Mouse (Mus musculus) CD4-positive helper T cell, adult 2 months (primary cell): ENCODE data around the gene Ppp1ca.

Experiments used
- DNase-seq: peaks from one replicate; pipeline ENCODE4 v3.0.0-alpha.2; 2012; ENCODE audit warnings: low read depth, missing footprints, low spot score

Gene Ppp1ca

DNA sequence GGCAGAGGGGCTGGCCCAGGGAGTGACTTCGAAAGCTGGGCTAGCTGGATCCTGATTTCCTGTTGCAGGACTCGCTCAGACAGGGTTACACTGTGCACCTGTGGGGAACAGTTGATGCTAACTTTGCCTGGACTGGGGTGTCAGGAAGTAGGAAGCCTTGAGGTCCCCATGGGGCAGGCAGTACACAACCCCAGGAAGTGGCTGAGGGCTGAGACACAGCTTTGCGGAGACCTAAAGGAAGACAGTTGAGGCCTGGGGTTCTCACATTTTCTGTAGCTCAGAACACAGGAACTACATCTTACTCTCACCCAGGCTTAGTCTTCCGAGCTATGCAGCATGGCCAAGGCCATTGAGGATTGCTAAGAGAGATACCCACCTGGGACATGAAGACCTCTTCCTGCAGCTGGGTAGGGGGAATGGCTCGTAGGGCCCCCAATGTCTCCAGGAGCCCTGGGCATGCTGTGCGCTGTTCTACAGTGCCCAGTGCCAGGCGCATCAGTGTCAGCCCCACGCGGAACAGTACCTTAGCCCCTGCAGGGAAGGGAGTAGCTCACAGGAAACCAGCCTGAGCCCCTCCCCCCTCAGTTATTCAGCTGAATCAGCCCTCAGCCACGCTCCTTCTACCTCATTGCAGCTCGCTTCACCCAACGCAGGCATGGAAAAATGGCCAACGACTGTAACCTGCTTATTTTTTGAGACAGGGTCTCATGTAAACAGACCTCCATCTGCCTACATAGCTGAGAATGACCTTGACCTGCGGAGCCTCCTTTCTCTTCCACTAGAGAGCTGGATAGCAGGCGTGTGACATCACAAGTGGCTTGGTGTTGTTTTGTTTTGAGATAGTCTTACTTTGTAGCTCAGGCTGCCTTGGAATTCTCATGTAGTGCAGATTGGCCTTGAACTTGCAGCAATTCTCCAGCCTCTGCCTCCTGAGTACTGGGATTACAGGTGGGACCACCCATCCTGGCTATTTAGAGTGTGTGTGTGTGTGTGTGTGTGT is 6.6 kb upstream of the Ppp1ca start:
- DNase-seq = peak; percentile 88

DNA sequence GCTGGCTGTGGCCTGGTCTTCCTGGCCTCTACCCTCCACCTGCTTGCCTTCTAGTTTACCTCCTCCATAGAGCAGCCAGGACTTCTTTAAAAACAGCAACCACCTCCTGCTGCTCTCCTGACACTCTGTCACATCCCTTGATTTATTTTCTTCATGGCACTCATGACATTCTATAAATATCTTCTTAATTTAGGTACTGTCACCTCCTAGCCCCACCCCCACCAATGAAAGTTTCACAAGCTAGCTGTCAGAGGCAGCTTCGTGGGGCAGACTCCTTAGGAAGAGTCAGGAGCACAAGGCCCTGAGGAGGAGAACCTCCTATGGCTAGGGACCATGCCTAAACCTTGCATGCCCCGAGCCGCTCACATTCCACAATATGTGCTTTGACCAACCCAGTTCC is 4.6 kb upstream of the Ppp1ca start:
- no peak for DNase-seq

DNA sequence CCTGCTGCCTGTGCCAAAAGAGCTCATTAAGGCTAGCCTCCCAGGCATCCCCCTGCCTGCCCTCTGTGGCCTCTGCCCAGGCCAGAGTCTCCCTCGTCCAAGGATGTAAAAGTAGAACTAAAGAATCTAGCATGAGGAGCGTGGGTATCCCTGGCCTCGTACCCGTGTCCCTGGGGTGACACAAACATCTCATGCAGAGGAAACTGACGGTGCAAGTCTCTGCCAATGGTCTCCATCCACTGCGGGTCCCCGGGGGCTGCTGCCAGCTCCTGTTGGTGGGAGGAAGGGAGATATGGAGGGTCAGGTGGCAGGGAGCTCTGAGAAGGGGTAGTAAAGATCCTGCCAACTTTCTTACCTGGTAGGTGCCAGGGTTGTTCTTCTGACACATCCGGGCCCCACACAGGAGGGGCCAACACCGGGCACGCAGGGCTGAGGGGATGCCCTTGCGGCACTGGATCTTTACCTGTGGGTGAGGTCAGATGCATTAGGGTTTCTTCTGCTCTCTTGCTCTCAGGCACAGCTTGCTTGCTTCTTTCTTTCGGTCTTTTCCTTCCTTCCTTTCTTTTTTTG is 2.7 kb upstream of the Ppp1ca start:
- peak; percentile 49 for DNase-seq

DNA sequence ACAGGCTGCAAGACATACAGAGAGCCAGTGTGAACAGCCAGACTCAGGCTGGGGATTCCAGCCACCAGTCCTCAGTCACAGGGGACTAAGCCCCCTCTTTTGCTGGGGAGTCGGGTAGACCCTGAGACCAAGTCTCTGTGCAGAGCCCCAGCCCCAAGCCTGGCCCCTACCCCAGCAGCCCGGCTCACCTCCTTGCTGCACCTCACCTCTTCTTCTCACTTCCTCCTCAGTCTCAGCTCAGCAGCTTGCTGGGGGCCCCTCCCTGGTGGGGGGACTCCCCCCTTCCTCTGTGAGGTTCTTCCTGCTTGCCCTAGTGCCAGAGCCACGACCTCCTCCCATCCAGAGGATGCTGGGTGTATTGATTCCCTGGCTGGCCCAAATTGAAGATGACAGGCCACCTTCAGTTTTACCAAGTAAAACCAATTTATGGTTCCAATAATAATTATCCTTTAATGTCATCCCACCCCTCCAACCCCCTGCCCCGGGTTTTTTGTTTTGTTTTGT is 982 bp upstream of the Ppp1ca start, which contains the start of gene Tbc1d10c:
Tbc1d10c (minus strand) TSS at position 454 of the 504 bp plus-strand sequence.
- peak; percentile 89 for DNase-seq

DNA sequence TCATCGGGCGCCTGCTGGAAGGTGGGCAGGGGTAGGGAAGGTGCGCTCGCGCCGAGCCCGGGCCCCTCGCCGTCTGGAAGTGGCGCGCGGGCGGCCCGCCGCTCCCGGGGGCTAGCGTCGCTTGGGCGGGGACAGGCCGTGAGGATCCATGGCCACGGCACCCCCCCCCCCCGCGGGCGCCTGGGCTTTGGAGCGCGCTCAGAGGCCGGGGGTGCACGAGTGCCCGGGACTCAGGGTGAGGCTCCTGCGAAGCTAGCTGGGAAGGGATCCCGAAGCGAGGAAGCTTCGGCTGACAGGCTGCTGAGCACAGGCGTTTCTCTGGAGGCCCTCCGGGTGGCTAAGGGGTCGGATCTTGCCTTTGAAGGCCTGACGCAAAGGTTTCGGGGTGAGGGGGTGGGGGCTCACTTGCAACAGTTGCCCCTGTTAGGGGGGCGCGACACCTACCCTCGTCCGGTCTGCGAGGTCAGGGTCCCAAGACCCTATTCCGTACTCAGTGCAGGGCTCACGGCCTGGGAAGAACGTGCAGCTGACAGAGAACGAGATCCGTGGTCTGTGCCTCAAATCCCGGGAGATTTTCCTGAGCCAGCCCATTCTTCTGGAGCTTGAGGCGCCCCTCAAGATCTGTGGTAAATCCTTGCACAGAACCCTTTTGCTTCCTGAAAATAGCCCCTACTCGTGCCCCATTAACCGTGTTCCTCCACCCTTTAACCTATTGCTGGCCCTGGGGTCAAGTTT is 553 bp downstream of the Ppp1ca start:
- DNase-seq = no peak

DNA sequence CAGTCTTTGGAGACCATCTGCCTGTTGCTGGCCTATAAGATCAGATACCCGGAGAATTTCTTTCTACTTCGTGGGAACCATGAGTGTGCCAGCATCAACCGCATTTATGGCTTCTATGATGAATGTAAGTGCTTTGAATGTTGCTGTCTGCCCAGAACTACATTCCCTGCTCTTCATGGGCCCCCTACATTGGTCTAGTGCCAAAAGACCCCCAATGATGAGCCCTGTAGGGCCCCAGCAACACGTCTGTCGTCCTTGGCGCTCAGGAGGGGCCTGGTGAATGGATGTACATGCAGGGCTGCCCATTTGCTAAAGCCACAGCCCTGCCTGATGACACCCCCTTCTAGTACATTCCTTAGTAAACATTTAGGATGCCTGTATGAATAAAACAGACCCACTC is 1.3 kb downstream of the Ppp1ca start:
- no peak for DNase-seq

DNA sequence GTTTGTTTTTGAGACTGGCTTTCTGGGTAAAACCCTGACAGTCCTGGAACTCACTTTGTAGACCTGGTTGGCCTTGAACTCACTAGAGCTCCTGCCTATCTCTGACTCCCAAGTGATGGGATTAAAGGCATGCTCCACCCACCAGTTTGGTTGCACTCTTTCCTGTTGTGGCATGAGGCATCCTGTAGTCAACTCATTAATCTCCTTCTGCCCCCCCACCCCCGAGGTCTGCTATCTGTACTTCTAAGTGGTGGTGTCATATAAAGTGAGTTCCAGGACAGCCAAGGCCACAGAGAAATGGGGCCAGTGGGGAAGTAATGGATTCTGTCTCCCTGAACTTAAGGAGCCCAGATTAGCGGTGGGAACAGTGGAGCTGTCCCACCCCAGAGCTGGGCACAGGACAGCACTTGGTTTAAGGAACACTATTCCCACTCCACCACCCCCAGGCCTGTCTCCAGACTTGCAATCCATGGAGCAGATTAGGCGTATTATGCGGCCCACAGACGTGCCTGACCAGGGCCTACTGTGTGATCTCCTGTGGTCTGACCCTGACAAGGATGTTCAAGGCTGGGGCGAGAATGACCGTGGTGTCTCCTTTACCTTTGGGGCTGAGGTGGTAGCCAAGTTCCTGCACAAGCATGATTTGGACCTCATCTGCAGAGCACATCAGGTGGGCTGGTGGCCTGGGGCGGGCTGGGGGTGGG is 2.3 kb downstream of the Ppp1ca start:
- peak; percentile 58 for DNase-seq

DNA sequence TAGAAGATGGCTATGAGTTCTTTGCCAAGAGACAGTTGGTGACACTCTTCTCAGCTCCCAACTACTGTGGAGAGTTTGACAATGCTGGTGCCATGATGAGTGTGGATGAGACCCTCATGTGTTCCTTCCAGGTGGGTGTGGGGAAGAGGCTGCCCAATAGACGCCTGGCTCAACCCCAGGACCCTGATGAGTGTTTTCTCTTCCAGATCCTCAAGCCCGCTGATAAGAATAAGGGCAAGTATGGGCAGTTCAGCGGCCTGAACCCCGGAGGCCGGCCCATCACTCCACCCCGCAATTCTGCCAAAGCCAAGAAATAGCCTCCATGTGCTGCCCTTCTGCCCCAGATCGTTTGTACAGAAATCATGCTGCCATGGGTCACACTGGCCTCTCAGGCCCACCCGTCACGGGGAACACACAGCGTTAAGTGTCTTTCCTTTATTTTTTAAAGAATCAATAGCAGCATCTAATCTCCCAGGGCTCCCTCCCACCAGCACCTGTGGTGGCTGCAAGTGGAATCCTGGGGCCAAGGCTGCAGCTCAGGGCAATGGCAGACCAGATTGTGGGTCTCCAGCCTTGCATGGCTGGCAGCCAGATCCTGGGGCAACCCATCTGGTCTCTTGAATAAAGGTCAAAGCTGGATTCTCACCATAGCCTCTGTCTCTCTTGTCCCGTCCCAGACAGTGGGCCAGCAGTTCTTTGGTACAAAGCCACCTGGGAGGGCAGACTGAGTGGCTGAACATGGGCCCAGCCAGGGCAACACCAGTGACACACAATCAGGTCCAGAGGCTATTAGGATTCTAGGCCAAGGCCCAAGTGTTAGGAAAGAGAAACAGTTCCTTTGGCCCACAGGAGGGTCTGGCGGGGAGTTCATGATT is 3.1 kb downstream of the Ppp1ca start:
- DNase-seq = no peak

DNA sequence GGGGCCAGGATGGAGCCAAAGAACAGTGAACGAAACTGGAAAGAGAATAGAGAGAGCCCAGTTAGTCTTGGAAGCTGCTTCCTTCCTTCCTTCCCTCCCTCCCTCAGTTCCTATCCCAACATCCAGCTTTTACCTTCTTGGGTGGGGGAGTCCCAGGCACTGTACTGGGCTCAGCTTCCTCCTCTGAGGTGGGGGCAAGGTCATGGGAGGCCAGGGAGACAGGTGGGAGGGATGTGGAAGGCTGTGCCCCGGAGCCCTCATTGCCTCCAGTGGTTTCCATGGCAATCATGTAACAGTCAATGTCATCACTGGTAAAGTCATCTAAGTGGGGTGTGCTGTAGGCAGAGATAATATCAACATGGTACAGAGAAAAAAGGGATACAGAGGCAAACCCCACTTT is 4.2 kb downstream of the Ppp1ca start:
- peak; percentile 25 for DNase-seq

DNA sequence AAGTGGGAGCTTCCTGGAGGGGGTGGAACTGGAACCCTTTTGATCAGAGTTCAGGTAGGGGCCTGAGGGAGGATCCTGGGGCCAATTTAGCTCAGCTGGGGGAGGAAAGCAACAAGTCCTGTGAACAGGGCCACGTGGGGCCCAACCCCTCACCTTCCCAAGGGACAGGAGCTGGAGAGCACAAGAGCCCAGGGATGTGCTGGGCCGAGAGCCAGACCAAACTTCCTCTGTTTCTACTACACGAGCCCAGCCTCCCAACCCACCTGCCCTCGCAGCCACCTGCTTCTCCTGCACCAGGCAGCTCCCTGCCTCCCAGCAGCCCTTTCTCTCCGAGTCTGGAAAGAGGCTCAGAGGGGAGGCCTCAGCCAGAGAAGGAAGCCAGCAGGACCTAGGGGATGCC is 4.7 kb downstream of the Ppp1ca start:
- DNase-seq = no peak

DNA sequence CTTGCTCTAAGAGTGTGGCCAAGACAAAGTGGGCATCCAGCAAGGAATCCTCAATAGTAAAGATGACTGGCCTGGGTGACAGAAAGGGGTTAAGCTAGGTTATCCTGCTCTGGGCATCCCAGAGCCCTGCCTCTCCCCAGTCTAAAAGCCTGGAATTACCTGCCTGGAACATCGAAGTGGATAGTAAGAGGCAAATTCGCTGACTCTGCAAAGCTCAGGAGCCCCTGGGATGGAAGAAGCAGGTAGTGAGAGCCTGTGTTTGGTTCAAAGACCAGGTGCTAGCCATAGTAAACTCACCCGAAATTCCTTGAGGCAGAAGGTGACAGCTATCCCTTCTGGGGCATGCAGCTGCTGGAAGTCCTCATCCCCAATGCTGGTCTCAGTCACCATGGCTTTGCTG is 5.3 kb downstream of the Ppp1ca start:
- no peak for DNase-seq

DNA sequence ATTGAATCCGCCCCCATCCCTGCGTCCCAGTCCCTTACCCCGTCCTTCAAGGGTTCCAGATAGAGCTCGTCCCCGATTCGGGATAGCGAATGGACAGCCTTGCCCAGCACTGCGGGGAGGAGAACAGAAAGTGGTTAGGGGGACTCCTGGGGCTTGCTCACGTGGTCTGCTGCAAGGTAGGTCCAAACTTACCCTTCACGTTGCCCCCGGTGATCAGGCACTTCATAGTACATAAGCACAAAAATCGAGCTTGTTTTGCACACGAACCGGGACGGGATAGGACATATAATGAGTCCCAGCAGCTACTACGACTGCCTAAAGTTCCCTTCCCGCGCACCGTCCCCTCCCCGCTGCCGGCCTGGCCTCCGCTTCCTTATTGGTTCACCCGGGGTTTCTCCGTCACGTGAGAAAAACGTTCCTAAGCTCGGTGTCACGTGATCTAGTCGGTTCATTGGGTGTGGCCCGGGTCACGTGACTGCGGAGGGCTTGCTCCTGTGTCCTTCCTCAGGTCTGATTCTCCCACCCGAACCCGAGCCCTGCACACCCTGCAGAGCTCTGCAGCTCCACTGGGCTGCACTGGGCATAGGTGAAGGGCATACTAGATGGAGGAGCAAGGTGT is 9.5 kb downstream of the Ppp1ca start, which contains the start of gene Rad9a:
Rad9a (minus strand) TSS at position 372 of the 619 bp plus-strand sequence.
- DNase-seq = peak; percentile 95

DNA sequence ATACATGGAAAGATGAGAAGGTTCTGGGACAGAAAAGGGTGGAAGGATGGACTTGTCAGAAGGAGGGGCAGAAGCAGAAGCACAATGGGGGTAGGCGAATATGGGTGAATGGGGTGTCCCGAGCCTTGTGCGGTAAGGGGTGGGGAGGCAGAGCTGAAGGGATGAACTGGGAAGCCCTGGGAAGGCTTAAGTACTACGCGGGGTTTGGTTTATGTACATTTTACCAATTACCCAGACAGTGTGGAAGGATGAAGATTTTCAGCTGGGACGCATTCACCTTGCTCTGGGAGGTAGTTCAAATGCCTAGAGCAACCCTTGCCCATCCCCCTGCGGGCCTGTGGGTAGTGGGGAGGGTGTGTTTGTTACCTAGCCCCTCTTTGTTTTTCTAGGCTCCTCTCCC is 10.3 kb downstream of the Ppp1ca start:
- no peak for DNase-seq

DNA sequence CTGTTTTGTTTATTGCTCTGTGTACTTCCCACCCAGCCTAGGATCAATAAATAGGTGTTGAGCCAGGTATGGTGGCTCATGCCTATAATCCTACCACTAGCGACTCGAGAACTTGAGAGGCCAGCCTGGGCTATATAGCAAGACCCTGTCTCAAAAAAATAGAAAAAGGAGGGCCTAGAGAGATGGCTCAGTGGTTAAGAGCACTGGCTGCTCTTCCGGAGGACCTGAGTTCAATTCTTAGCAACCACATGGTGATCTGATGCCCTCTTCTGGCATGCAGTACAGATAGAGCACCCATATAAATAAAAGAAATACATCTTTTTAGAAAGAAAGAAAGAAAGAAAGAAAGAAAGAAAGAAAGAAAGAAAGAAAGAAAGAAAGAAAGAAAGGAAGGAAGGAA is 11.3 kb downstream of the Ppp1ca start:
- peak; percentile 74 for DNase-seq

DNA sequence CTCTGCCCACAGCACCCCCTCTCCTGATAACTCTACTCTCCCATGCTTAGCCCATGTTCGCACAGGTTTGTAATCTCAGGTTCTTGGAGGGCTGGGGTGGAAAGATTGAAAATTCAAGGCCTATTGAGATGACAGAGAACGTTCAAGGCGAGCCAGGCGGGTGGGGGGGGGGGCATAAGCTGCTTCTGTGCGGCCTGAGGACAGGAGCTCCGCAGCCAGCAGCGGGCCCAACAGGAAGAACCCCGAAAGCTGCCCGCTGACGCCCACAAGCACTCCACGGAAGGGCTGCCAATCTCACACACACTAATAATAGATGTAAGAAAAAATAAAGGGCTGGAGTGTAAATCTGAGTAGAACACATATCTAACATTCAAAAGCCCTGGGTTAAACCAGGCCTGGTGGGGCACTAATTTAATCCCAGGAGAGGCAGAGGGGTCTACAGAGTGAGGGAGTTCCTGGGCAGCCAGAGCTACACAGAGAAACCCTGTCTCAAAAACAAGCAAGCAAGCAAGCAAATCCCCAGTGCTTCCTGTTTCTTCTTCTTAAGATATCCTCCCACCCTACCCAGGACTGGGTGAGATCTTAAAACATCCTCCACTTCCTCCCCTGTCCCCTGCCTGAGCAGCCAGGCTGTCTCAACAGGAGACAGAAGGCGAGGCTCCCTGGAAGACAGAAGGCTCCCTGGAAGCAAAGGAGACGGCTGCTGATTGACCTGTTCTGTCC is 11.9 kb downstream of the Ppp1ca start:
- peak; percentile 66 for DNase-seq

DNA sequence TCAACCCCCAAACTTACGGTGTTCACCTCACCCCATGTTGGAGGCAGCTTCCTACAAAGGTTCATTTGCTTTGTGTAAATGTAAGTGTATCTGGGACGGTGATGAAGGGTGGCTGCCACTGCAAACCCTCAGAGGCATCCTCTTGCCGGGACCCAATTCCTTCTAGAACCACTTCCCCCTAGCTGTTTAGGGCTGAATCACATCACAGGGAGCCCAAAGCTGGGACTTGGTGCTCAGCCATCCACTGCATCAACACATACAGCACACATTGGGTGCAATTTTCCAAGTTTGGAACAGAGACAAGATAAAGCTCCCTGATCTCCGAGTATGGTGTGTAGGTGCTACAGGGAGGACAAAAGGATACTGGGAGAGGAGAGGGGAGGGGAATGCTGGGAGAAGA is 13.0 kb downstream of the Ppp1ca start:
- peak; percentile 42 for DNase-seq

DNA sequence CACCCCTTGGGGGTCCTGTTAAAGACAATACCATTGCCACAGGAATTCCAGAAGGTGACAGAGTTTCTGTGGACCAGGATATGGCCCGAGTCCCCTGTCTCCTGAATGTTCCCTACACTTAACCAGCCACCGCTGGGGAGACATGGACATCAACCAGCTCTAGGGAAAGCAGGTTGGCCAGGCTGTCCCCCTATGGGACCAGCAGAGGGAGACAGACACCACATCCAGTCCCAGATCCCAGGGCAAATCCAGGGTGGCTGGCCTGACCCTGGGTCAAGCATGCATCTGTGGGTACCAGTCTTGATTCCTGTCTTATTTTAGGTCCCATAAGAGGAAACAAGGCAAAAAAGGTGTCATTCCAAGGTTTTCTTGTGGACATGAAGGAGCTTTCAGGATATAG is 15.1 kb downstream of the Ppp1ca start:
- peak; percentile 65 for DNase-seq

DNA sequence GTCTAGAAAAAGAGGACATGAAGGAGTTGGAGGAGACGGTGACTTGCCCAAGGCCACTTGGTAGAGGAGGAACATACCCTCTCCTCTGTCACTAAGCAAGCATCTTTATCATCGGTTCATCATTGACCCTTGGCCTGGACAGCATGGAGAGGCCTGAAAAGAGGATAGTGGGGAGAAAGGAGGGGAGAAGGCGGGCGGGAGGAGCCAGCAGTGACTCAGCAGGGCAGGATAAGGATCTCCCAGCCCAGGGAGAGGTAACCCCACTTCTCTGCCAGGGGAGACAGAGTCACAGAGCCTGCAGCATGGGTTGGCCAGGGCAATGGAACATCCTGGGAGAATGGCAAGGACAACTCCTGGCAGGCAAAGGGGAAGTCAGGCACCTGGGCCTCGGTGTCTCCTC is 16.7 kb downstream of the Ppp1ca start:
- DNase-seq = no peak

DNA sequence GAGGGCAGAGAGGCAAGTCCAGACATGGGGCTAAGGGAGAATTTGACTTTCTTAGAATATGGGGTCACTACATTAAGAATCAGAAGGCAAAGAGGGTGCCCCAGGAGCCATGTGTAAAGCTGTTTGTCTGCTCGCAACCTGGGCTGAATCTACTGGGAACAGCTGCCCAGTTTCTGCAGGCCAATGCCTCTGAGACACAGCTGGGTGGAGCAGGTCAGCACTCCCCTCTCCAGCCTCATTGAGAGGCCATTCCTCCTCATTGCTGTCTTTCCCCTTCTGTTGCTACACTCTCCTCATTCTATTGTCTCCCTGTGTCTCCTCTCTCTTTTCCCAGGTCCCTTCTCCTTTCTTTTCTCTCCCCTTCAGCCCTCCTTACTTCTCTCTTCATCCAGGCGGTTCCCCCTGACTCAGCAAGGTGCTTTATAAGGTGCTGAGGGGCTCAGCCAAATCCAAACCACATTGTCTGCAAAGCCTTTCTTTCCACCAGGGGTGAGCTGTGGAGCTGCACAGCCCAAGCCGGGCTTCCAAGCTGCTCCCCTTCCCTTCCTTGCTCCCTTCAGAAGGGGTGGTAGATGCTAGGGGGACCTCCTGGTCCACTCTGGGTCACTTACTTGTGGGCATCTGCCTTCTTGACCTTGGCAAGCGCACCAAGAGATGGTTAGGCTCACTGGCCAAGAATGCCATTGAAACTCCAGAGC is 20.2 kb downstream of the Ppp1ca start:
- DNase-seq = no peak
